Mouse (Mus musculus): ENCODE results near the gene Slc26a10.
A peak's percentile ranks its signal among the peaks of the same experiment; 100 is the strongest.

Gene Slc26a10

DNA sequence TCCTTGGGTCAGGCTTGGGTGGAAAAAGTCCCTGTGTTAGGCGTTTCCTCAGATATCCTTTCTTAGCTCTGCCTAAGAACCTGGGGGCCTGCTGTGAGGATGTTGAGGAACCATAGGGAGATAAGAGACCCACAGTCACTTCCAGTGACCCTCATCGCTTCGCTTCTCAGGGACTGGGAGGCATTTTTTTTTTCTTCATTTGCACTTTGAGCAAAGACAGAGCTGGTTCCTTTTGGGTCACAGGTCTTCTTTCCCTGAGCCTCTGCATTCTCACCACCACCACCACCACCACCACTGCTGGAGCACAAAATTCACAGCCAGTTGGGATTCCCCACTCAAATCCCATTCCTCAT, 226 bp upstream of the Slc26a10 start:
- DNase-seq: no peak

DNA sequence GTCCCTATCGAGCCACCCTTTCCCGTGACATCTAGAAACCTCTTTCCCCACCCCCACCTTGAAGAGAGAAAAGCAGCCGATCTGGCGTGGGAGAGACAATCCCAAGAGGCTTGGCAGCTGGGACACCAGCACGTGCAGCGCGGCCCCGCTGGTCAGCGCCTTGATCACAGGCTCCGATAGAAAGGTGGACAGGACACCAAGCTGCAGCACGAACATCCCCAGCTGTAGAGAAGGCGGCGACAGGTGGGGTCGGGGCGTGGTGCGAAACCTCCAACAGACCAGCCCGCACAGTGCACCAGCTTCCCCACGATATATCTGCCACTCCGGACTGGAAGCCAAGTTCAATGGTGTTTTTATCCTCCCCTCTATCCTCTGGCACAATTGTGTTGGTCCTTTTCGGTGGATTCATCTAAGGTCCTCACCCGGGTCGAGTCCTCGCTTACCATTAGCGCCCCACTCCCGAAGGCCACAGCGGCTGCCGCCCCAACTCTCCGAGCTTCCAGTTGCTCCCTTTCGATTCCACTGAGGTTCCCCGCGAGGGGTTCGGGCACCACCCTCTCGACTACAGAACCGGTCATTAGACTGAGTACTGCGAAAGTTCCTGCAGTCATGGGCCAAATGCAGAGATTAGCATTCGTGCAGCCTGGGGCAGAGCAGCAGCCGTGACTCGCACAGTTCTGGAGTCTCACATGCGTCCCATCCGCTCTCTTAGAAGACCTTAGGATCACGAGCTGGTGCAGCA, 2.0 kb downstream of the Slc26a10 start:
- no peak for DNase-seq

DNA sequence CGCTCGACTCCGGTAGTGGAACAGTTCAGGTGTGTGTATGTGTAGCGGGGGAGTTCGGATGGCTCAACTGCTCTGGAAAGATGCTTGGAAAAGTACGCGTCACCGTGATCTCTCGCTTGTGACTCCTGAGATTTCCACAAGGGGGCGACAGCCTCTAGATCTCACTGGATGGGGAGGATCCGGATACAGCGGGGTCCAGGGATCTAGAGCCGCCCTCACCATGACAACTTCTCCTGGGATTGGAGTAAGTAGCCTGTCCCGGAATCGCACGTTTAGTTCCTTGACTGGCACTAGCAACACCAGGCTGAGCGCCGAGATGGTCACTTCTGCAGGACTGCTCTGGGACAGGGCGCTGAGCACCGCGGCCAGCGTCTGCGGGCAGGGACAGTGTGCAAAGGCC, 2.7 kb downstream of the Slc26a10 start:
- peak; percentile 60 for DNase-seq

DNA sequence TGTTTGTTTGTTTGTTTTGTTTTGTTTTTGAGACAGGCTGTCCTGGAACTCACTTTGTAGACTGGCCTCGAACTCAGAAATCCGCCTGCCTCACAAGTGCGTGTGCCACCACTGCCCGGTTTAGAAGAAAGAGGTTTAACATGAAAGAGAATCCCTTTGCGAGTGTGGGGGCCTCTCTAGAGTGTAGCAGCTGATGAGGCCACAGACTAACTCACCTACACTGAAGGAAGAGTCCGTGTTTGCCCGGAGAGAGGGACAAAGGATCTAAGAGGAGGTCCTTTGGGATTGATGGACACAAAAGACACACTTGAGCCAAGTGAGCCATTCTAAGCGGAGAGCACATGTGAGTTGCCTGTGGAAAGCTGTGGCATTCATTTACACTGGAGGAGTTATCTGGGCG, 3.2 kb downstream of the Slc26a10 start:
- DNase-seq: no peak

DNA sequence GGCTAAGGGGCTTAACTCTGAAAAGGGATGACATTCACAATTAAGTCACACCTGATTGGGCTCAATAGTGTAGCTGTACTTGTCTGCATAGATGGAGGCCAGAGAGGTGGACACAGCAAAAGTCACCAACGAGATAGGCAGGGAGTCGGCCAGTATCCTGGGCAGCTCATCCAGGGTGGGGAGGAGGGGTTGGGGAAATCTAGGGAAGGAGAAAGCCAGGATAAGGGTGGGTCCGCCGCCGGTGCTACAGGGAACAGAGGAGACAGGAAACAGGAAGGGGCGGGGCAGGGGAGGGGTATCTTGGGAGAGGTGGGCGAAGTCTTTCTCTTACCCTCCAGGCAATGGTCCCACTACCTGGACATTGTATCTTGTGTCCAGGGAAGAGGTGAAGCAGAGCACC, 3.7 kb downstream of the Slc26a10 start:
- no peak for DNase-seq

DNA sequence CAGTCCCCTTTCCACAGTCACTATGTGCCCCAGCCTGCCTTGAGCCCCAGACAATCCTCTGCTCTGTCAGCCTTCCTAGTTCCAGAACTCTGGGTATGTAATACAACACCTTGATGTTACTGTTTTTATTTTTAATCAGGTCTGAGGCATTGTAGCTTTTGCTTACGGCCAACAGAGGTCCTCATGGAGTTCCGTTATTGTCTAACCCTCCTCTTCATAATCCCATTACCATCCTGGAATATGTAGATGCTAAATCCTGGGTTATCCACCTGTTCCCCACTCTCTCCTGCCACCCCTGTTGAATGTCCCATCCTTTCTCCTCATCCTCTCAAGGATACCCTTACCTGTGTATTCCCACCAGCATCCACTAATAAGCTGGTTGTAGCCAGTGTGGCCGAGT, 4.2 kb downstream of the Slc26a10 start:
- no peak for DNase-seq

DNA sequence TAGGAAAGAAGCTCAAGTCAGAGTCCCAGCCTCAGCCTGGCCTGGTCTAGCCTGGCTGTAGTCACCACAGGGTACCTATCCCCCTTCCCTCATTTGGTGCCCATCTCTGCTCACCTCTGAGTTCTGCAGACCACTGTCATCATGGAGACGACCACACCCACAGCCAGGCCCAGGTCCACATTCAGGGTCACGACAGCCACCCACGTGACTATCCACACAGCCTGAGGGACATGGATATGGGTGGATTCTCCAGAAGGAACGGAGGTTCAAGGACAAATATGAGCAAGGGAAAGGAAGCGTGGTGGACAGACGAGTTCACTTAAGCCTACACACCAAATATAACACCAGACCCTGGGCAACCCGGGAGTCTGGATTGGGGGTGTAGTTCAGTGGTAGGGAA, 6.3 kb downstream of the Slc26a10 start:
- no peak for DNase-seq

DNA sequence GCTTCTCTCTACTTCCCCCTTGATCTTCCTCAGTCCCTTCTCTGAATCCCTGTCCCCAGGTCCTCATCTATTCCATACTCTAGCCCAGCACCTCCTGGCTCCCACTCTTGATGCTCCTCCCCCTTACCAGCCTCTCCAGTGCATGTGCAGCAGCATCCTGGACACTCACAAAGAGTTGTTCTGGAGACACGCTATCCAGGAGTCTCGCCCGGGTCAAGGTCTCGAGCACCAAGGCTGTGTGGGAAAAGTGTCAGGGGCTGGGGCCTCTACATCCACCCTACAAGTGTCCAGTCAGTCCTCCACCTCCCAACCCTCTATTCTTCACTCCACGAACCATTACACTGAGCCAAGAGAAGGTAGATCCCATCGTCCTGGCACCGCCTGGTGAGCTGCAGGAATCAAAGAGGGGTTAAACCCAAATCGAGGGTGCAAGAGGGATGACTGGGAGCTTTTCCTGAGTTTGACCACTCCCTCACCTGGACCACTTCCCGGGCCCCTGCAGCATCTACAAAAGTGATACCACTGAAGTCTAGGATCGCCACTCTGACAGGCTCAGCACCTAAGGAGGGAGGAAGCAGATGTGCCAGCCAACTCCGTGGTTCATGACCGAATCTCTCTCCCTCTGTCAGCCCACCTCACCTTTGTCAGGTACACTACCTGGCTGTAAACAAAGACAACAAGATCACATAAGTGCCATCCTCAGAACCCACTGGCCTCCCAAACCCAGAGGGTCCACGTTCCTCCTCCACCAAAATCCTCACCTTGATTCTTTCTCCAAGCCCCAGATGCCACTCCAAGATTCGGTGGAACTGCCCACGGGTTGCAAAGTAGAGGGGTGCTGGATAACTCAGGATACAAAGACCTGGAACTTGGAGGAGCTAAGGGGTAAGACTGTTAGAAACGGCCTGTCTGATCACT, 7.0 kb downstream of the Slc26a10 start:
- DNase-seq: no peak

DNA sequence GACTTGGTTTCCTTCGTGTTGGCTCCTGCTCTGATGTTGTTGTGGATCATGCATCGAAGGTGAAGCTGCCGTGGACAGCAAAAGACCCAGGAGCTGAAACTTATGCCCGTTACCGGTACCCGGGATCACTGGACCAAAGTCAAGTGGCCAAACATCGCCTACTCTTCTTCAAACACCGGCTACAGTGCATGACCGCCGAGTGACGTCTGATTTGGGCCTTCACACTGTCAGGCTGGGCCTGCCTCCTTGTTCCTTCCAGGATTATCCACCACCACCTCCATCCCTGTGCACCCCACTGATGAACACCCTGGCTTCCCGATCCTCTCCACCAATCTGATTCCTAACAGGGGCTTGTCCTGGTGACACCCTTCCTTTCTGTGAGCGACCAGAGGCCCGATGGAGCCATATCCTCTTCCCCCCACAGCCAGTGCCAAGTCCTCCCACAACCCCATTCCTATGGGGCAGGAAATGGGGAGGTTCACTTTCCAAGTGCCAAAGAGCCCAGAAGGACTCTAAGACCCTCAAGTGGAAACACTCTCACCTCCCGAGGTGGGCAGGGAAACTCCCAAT, 8.7 kb downstream of the Slc26a10 start:
- no peak for DNase-seq

DNA sequence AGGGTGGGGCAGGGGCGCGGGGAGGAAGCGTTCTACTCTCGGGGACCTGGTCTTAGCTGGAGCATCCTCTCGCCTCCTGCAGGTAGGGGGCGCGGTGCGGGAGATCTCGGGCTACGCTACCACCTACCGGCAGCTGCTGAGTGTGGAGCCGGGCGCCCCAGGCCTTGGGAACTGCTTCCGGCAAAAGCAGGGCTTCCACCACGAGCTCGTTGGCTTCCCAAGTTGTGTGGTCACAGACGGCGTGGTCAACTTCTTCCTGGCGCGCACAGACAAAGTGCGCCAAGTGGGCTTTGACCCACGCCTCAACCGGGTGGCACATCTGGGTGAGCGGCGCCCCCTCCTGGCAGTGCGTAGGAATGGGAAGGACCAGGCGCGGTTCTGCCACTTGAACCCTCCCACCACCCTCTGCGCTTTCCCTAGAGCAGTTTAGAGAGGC, 9.6 kb downstream of the Slc26a10 start:
- DNase-seq: peak; percentile 91

DNA sequence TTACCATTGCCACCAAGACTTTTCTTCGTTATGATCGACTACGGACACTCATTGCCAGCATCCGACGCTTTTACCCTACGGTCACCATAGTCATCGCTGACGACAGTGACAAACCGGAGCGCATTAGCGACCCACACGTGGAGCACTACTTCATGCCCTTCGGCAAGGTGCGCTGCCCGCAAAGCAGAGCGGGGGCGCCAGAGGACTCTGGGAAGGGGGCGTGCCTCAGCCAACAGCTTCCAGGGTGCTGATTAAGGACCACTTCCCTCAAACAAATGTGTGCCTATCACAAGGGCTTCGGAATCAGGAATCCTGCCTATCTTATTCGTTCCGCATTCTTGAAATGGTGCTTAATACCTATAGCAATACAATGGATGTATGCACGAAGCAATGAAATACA, 10.4 kb downstream of the Slc26a10 start:
- DNase-seq: peak; percentile 46

DNA sequence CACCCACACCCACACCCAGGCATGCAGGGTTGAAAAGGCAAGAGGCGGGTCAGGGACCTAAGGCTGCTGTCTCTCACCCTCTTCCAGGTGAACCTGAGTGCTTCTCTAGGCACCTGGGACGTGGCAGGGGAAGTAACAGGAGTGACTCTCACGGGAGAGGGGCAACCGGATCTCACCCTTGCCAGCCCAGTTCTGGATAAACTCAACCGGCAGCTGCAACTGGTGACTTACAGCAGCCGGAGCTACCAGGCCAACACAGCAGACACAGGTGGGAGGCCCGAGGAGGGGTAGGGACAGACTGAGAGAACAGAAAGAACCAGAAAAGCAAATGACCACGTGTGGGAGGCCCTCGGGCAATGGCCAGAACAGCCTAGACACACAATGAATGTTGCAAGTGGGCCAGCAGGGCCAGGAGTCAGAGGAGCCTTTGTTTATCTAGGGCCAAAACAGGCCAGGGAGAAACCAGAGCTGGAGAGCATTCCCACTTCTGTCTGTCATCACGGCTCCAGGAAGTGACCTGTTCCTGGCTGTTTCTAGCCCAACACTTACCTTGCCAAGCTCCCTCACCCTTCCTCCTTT, 12.7 kb downstream of the Slc26a10 start:
- DNase-seq: no peak

DNA sequence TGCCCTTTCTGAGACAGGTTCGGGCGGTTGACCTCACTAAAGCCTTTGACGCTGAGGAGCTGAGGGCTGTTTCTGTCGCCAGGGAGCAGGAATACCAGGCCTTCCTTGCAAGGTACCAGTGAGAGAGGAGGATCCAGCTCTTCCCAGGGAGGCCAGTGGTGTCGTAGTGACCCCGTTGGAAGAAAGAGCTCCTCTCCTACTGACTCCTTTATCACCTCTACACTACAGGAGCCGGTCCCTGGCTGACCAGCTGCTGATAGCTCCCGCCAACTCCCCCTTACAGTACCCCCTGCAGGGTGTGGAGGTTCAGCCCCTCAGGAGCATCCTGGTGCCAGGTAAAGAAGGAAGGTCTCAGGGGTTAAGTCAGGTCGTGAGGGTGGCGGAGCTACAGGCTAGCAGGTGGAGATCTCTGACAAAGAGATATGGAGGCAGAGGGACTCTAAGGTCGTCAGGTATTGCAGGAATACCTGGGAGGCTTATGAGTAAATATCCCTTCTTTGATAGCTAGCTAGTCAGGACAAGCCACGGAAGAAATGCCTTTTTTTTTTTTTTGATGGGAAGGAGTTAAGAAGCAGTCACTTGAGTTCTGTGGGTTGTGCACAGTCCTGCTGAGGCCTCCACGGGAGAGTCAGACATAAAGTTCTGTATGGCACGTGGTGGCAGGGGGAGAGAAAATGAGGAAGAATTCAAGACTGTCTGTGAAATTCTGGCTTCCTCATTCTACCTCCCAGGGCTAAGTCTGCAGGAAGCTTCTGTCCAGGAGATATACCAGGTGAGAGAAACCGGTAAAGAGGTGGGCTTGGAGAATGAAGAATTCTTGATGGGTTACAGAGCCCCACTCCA, 13.5 kb downstream of the Slc26a10 start:
- DNase-seq: no peak

DNA sequence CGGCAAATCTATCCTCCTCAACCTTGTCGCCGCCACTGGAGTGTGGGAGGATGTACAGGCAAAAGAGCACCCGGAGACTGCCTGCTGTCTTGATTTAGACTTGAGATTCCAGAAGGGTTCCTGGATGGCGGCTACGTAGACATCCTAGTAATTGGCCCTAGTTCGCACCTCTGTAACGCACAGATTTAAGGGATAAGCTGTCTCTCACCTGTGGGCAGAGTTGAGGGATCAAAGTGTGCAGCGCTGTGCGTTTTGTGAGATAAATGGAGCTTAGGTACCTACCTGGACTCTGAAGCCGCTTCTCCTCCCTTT, 14.1 kb downstream of the Slc26a10 start:
- no peak for DNase-seq

DNA sequence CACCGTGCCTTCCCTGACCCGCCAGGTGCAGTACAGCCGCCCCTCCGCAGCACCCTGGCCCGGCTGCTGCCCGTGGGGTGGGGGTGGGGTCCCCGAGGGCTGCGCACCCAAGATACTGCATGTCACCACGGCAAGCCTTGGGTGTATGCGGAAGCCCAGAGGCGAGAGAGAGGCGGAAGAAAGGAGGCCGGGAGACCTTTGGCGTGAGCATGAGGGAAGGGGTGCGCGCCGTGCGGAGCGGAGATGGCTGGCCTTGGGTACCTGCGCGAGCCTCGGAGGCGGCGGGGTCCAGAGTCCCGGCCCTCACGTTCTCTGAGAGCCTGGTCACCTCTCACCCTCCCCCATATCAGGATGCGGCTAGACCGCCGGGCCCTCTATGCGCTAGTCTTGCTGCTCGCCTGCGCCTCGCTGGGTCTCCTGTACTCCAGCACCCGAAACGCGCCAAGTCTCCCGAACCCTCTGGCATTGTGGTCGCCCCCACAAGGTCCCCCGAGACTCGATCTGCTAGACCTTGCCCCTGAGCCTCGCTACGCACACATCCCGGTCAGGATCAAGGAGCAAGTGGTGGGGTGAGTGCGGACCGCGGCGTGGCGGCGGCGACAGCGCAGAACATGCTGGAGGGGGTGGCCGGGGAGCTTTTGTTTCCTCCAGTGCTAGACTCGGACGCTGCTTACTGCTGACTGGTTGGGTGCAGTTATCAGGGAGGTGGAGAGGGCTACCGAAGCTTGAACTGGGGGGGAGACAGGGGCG, 14.6 kb downstream of the Slc26a10 start:
- DNase-seq: peak; percentile 83

DNA sequence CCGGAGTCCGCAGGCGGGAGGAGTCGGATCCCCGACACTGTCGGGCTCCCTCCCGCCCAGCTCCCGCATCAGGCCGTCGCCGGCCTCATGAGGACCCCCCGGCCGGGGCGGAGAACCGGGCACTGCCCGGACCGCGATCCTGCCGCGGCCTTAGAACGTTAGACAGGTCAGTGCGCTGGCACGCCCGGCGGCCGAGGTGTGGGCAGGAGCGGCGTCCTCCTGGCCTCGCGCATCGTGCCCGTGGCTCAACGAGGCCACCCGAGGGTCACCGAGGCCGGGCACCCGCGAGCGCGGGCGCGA, 15.1 kb downstream of the Slc26a10 start:
- DNase-seq: no peak

DNA sequence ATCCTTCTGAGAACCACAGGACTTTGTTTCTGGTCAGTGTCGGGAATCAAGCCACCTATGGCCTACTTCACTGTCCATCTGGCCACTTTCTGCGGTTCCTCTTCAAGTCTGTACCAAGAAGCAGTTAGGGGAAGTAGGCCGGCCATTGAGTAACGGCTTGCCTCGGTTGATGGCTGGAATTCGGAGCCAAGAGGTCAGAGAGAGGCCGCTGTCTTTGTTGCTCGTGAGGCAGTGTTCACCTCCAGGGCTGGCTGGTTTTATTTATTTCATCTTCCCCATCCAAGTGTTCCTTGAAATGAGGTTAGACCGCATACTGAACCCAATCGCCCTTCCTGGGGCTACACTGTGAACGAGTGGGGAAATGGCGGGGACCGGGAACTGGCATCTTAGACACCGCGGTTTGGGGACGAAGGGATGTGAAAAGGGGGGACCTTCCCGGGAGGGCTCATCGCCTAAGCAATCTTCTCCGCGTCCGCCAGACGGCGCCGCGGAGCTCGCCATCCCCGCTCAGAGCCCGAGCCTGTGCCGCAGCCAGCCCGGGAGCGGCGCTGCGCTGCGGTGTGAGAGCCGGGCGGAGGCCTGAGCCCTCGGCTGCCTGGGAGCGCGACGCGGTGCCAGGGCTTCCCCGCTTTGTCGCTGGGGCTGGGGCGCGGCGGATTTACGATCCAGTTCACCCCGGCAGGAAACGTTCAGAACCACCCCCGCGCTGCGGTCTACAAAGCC, 15.7 kb downstream of the Slc26a10 start, which contains the start of gene B4galnt1:
TSS of gene B4galnt1 (plus strand) at position 595 of the 723 bp plus-strand sequence.
- DNase-seq: peak; percentile 86

DNA sequence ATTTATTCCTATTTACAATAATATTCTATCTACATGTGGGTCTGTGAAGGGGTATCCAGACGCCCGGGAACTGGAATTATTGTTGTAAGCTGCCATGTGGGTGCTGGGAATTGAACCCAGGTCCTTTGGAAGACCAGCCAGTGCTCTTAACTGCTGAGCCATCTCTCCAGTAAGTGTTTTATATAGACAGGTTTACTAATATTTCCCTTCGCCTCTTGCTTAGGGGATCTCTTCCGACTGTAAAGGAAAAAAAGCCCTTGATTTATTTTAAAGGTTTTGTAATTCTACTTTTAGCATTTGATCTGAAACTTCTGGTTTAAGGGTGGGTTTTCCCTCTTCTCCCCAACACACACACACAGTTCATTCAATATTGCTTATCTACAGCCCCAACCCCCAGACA, 16.3 kb downstream of the Slc26a10 start:
- no peak for DNase-seq

DNA sequence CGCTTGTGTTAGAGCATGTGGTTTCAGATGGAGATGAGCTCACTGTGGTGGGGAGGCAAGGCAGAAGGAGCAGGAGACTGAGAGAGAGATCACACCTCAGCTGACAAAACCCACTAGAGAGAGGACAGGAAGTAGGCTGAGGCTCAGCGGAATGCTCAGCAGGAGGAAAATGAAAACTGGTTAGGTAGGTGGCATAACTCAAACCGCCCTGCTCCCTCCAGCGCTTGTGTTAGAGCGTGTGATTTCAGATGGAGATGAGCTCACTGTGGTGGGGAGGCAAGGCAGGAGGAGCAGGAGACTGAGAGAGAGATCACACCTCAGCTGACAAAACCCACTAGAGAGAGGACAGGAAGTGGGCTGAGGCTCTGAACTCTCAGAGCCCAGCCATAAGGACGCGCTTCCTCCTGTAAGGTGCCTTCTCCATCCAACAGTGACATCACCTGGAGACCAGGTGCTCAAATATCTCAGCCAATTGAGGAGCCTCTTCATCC, 17.6 kb downstream of the Slc26a10 start:
- peak; percentile 70 for DNase-seq

DNA sequence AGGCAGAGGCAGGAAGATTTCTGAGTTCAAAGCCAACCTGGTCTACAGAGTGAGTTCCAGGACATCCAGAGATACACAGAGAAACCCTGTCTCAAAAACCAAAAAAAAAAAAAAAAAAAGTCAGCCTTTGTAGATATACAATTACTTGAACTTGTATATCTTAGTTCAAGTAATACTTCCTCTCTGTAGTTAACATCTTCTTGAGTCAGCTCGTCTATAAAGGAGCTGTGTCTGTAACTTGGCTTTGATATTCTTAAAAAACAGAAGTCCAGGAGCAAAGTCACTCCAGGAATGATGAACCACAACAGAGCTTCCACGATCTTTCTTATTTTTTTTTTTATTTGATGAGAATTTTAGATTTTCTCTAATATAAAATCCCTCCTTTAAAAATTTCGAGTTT, 19.7 kb downstream of the Slc26a10 start:
- DNase-seq: no peak

DNA sequence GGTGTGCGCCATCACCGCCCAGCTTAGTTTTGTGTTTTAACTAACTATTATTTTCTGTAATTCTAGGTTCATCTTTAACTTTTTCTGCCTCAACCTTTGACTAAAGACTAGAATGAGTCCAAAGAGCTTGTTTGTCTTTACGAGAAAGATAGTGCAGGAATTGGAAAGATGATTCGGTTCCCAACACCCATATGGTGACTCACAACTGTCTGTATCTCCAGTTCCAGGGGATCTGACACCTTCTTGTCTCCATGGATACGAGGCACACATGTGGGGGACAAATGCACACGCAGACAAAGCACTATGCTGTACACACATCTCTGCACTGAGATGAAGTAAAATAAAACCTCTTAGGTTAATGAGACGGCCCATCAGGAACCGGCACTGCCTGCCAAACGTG, 20.4 kb downstream of the Slc26a10 start:
- DNase-seq: no peak
